Mouse (Mus musculus) heart, postnatal 0 days (tissue): ENCODE measurements around the gene Atp6v1fnb. TPM values are rescaled to one million over a fixed set of nuclear protein-coding genes. Genes with fewer than 3 reads are reported as not detected.

Experiments
- ATAC-seq: fragments of 200-750 bp; cut with Nextera tagmentation; 2 replicates; pipeline ENCODE4 v1.8.0; 2017; ENCODE audit warnings: low read depth, moderate number of reproducible peaks, moderate library complexity; ENCODE audit not compliant: insufficient read depth
- DNase-seq: peaks from one replicate; pipeline ENCODE4 v3.0.0-alpha.2; 2016; ENCODE audit warnings: low spot score
- H3K27ac ChIP-seq: fragments of 300-500 bp; sonication (generic); 2 replicates; pipeline ENCODE4 v1.5.1; 2014; ENCODE audit warnings: low read depth, mild to moderate bottlenecking
- H3K27me3 ChIP-seq: fragments of 300-500 bp; sonication (generic); 2 replicates; pipeline ENCODE4 v1.6.1; 2014; ENCODE audit warnings: low read length, mixed read lengths; ENCODE audit not compliant: control insufficient read depth, insufficient read depth
- H3K36me3 ChIP-seq: fragments of 300-500 bp; sonication (generic); replicated peaks from 2 replicates; pipeline ENCODE4 v1.6.1; 2014; ENCODE audit warnings: low read length, mixed read lengths; ENCODE audit not compliant: control insufficient read depth, insufficient read depth
- H3K4me1 ChIP-seq: fragments of 300-500 bp; sonication (generic); 2 replicates; pipeline ENCODE4 v1.6.1; 2014; ENCODE audit warnings: antibody characterized with exemption; ENCODE audit not compliant: control insufficient read depth, insufficient read depth
- H3K4me2 ChIP-seq: fragments of 300-500 bp; sonication (generic); 2 replicates; pipeline ENCODE4 v1.6.1; 2014; ENCODE audit warnings: low read depth, mild to moderate bottlenecking, low read length, moderate library complexity
- H3K4me3 ChIP-seq: fragments of 300-500 bp; sonication (generic); 2 replicates; pipeline ENCODE4 v1.5.1; 2014; ENCODE audit warnings: low read depth, low read length
- H3K9ac ChIP-seq: fragments of 300-500 bp; sonication (generic); replicated peaks from 2 replicates; pipeline ENCODE4 v1.6.1; 2014; ENCODE audit warnings: low read depth, low read length, mixed read lengths
- H3K9me3 ChIP-seq: fragments of 300-500 bp; sonication (generic); replicated peaks from 2 replicates; pipeline ENCODE4 v1.6.1; 2016; ENCODE audit warnings: low read length; ENCODE audit not compliant: control insufficient read depth
- CTCF ChIP-seq: IDR thresholded peaks from 2 replicates; pipeline ENCODE4 v1.5.1; 2016; ENCODE audit warnings: antibody characterized with exemption, control low read depth, low read depth
- EP300 ChIP-seq: IDR thresholded peaks from 2 replicates; pipeline ENCODE4 v1.6.1; 2016; ENCODE audit warnings: antibody characterized with exemption, low read depth
- WGBS: fragments of 180-500 bp; shearing (Covaris S2); extraction: QIAGEN DNeasy Blood & Tissue Kit; methylation state at CpG from one replicate; pipeline ENCODE4 v1.1.7; 2014; 5-methylcytosine and 5-hydroxymethylcytosine counted together
- polyA plus RNA-seq: library from polyadenylated mRNA; unstranded; fragments of >200 nt; fragmentation: Nextera tagmentation; extraction: Ambion mirVana; gene quantifications from 2 replicates; pipeline ENCODE4 v1.2.1, GENCODE M21; 2015
- total RNA-seq: library from RNA; depleted of rRNA; stranded (reverse); fragments of >200 nt; gene quantifications from 2 replicates; pipeline ENCODE4 v1.2.3, GENCODE M21; 2014; ENCODE audit warnings: low replicate concordance

The Atp6v1fnb gene
- total and polyA plus RNA-seq, 2 experiments from 2014 or later, result not detected

- Histone ChIP-seq H3K27ac (no peak overlapping the region), H3K4me2 (peak overlapping the region; percentile 81), H3K36me3 (no peaks in the 10 kb centered on the region), H3K9me3 (no peaks in the 10 kb centered on the region), H3K4me3 (peak overlapping the region; percentile 45), H3K27me3 (peaks cover 10% of the 10 kb centered on the region), H3K4me1 (no peaks in the 10 kb centered on the region), H3K9ac (no peak overlapping the region)
- TF ChIP-seq EP300 (no peak), CTCF (peak; percentile 90)
- 7% methylated on average over 26 of the region's 26 CpGs for WGBS
- peak; percentile 75 for ATAC-seq
- DNase-seq, result peak; percentile 21
These were observed 13.7 kb downstream of the Atp6v1fnb start for GRCm38 (mm10) chr6:29484716-29485559.

GRCm38 (mm10) chr6:29485951-29486350, 14.7 kb downstream of the Atp6v1fnb start:
- Histone ChIP-seq H3K9ac (no peak overlapping the region), H3K27me3 (peaks cover 12% of the 10 kb centered on the region), H3K36me3 (no peaks in the 10 kb centered on the region), H3K9me3 (no peaks in the 10 kb centered on the region), H3K4me1 (no peaks in the 10 kb centered on the region), H3K27ac (no peak overlapping the region), H3K4me2 (no peak overlapping the region), H3K4me3 (no peak overlapping the region)
- WGBS, result 65% methylated on average over 2 of the region's 2 CpGs
- ATAC-seq, result no peak
- no peak for TF ChIP-seq CTCF
- no peak for TF ChIP-seq EP300
- no peak for DNase-seq

- Histone ChIP-seq H3K27ac (no peak overlapping the region), H3K4me3 (no peak overlapping the region), H3K4me1 (no peaks in the 10 kb centered on the region), H3K9me3 (no peaks in the 10 kb centered on the region), H3K9ac (no peak overlapping the region), H3K36me3 (no peaks in the 10 kb centered on the region), H3K27me3 (peaks cover 30% of the 10 kb centered on the region), H3K4me2 (no peak overlapping the region)
- 63% methylated on average over 4 of the region's 4 CpGs for WGBS
- DNase-seq (no peak), ATAC-seq (no peak)
- TF ChIP-seq CTCF (no peak), EP300 (no peak)
These were observed 22.9 kb downstream of the Atp6v1fnb start for GRCm38 (mm10) chr6:29494101-29494500.

GRCm38 (mm10) chr6:29496270-29496669, 25.0 kb downstream of the Atp6v1fnb start:
- no peak for DNase-seq
- peak overlapping the region; percentile 6; the same call in 1 of the 2 replicates for H3K4me2 ChIP-seq
- no peaks in the 10 kb centered on the region for H3K4me1 ChIP-seq
- H3K9me3 ChIP-seq, result no peaks in the 10 kb centered on the region
- H3K9ac ChIP-seq, result no peak overlapping the region
- no peak overlapping the region for H3K27ac ChIP-seq
- WGBS, result 29% methylated on average over 25 of the region's 25 CpGs
- ATAC-seq, result no peak
- TF ChIP-seq CTCF, result no peak
- no peak for TF ChIP-seq EP300
- H3K36me3 ChIP-seq, result no peaks in the 10 kb centered on the region
- no peak overlapping the region for H3K4me3 ChIP-seq
- peaks cover 28% of the 10 kb centered on the region for H3K27me3 ChIP-seq

GRCm38 (mm10) chr6:29497791-29498190, 26.6 kb downstream of the Atp6v1fnb start:
- no peak overlapping the region for H3K9ac ChIP-seq
- WGBS, result 28% methylated on average over 2 of the region's 2 CpGs
- H3K27ac ChIP-seq, result no peak overlapping the region
- no peaks in the 10 kb centered on the region for H3K4me1 ChIP-seq
- peaks cover 23% of the 10 kb centered on the region for H3K27me3 ChIP-seq
- no peak for DNase-seq
- H3K36me3 ChIP-seq, result no peaks in the 10 kb centered on the region
- H3K4me2 ChIP-seq, result no peak overlapping the region
- no peak for TF ChIP-seq CTCF
- TF ChIP-seq EP300, result no peak
- H3K9me3 ChIP-seq, result no peaks in the 10 kb centered on the region
- H3K4me3 ChIP-seq, result no peak overlapping the region
- ATAC-seq, result no peak
